Mouse (Mus musculus) adrenal gland, postnatal 0 days (tissue): Measurements from ENCODE around the gene Gm9048. TPM values are rescaled to one million over a fixed set of nuclear protein-coding genes. Genes with fewer than 3 reads are reported as not detected.

ENCODE experiments used
- polyA plus RNA-seq: library from polyadenylated mRNA; unstranded; fragments of >200 nt; fragmentation: Nextera tagmentation; extraction: Ambion mirVana; gene quantifications from 2 replicates; pipeline ENCODE4 v1.2.1, GENCODE M21; 2015

Gm9048 gene
- not detected in 2 replicates for polyA plus RNA-seq

GRCm38 (mm10) chr10:118348579-118348978 lies at the start of gene Gm9048:
TSS of gene Gm9048 (minus strand) at chr10:118348679.

GRCm38 (mm10) chr10:118354005-118354404 lies 5.5 kb upstream of the Gm9048 start, which contains the start of gene Gm9049:
TSS of gene Gm9049 (minus strand) at chr10:118354105.

GRCm38 (mm10) chr10:118343155-118343554 lies 5.3 kb downstream of the Gm9048 start, which contains the start of gene Gm9046:
TSS of gene Gm9046 (minus strand) at chr10:118343255.

GRCm38 (mm10) chr10:118337731-118338130 lies 10.7 kb downstream of the Gm9048 start, which contains the start of gene Gm9045:
TSS of gene Gm9045 (minus strand) at chr10:118337831.

GRCm38 (mm10) chr10:118332308-118332707 lies 16.2 kb downstream of the Gm9048 start, which contains the start of gene Gm9044:
TSS of gene Gm9044 (minus strand) at chr10:118332408.

GRCm38 (mm10) chr10:118326869-118327268 lies 21.6 kb downstream of the Gm9048 start, which contains the start of gene Gm9040:
TSS of gene Gm9040 (minus strand) at chr10:118326969.

Other genes with a start within 250 kb of the Gm9048 start
- gene Mdm1, start 206.9 kb downstream of the Gm9048 start, polyA plus RNA-seq, result 11.2 and 17.1 TPM in 2 replicates
- not detected in 2 replicates for gene Il22, start 143.7 kb downstream of the Gm9048 start, polyA plus RNA-seq
- gene Gm32717, start 107.9 kb downstream of the Gm9048 start, polyA plus RNA-seq, result 0.09 TPM in 1 of 2 replicates, not detected in the other
- 0.09 TPM in 1 of 2 replicates, not detected in the other for gene Gm32802, start 90.0 kb downstream of the Gm9048 start, polyA plus RNA-seq
- gene Iltifb, start 53.6 kb downstream of the Gm9048 start, polyA plus RNA-seq, result 0.19 TPM in 1 of 2 replicates, not detected in the other
- gene Gm9040, start 21.7 kb downstream of the Gm9048 start, polyA plus RNA-seq, result not detected in 2 replicates
- not detected in 2 replicates for gene Gm9044, start 16.3 kb downstream of the Gm9048 start, polyA plus RNA-seq
- gene Gm9045, start 10.8 kb downstream of the Gm9048 start, polyA plus RNA-seq, result not detected in 2 replicates
- gene Gm9046, start 5.4 kb downstream of the Gm9048 start, polyA plus RNA-seq, result not detected in 2 replicates
- gene Gm9049, start 5.4 kb upstream of the Gm9048 start, polyA plus RNA-seq, result not detected in 2 replicates
- gene Ifng, start 92.4 kb upstream of the Gm9048 start, polyA plus RNA-seq, result 0.15 TPM in 1 of 2 replicates, not detected in the other